Mouse (Mus musculus) cerebellum, adult 18-20 months (tissue): ENCODE data around the gene Mkrn3.

Source experiments
- DNase-seq, 2 experiments: peaks; one replicate each; pipeline ENCODE4 v3.0.0; 2021

The Mkrn3 gene

DNA sequence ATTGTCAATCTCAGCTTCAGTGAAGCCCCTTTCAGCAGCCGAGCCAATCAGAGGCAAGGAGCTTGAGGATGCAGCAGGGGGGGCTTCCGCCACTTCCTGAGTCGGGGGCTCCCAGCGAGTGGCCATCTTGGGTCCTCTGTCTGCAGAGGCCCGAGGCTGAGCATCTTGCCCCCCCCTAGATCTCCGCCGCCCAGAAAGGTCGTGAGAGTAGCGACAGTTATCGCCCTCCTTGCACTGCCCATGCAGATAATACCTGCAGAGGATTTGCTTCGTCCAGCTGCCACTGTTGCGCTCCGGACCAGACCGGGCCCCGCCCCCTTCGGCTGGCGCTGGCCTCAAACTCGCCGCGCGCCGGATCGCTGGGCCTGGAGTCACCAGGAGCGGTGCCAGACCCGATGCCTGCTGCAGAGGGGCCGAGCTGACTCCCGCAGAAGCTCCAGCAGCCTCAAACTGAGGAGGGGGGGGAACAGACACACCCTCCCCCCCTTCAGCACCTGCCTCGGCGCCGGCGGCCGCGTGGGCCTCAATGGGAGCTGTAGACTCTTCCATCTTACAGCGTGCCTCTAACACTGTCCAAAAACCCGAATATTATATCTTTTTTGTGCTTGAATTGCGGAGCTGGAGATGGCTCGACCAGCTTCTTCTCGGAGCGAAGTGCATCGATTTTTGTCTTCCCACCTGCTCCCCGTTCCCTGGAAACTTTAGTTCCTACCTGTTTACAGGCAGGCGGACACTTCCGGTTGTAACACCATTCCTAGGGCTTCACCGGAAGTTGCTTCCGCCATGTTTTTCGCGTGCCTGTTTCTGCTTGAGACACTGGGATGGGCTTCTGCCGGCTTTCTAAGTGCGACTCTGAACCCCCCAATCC is at the start of gene Mkrn3:
Gene Mkrn3, minus strand, starts transcription at position 647 of the 868 bp plus-strand sequence.
- peak; percentile 3 to 36 for DNase-seq

DNA sequence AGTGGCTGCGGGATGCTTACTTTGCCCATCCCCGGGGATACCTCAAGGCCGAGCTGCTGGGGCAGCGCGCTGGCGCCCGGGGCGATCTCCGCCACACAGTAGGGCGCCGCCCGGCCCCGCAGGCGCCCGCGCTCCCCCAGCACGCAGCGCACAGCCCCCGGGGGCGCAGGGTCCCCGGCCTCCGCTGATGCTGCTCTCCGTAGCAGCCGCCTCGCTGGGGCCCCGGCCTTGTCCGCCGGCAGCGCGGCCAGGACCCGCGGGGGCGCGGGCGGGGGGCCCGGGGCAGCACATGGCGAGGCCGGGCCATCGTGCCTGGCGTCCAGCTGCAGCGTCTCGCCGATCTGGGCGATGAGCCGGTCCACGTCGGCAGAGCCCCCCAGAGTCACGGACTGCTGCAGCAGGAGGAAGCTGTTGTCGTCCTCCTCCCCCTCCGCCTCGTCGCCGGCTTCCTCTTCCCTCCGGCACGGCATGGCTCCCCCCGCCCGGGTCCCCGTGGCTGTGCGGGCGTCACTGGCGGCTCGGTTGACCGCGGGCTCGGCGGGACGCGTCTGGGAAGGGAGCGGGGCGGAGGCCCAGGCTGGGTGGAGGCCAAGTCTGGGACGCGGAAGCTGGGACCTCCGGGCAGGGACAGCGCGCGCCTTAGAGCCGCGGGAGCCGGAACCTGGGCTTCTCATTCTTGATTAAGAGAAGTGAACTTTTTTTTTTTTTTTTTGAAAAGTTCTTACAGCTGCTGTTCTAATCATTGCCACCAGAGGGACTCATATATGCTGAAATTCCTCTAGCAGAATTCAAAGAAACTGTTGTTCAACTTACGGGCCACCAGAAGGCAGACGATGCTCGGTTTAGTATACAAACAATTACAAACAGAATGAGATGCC is 44.2 kb upstream of the Mkrn3 start, which contains the start of gene Peg12:
Gene Peg12, minus strand, starts transcription at position 633 of the 878 bp plus-strand sequence.
- peak; percentile 17 to 23 for DNase-seq

DNA sequence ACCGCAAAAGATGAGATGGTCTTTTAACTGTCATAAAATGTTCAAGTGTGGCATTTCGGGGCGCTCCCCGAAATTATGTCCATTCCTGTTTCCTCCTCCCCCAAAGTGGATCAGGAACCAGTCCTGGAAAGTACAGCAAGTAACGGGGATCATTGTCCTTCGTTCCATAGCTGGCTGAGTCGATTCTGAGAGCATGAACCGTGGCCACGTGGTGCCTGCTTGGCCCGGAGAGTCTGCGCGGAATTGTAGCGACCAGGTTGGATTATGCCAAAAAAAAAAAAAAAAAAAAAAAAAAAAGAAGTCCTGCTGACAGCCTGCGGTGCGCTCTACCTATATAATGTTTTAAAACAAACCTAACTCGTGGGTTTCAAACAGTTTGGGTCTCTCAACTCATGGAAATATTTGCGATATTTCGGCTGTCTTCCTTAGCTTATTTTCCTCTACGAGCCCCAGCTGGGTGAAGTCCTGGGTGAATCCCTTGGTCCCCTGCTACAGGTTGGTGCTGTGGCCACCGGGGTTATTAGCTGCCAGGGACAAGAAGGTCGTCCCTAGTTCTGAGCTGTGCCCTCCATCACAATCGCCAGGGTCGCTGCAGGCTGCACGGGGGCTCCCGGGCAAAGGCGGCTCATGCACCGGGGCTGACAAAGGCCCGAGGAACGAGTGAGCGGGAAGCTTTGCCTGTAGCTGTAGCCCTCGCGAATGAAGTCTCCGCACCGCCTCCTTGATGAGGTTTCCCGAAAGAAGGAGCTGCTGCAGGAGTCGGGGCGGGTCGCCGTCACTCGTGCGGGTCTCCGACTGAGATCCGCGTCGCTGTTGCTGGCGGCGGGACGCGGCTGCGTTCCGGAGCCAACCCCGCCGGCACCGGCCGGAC is 43.3 kb upstream of the Mkrn3 start:
- peak; percentile 1 to 2 for DNase-seq

DNA sequence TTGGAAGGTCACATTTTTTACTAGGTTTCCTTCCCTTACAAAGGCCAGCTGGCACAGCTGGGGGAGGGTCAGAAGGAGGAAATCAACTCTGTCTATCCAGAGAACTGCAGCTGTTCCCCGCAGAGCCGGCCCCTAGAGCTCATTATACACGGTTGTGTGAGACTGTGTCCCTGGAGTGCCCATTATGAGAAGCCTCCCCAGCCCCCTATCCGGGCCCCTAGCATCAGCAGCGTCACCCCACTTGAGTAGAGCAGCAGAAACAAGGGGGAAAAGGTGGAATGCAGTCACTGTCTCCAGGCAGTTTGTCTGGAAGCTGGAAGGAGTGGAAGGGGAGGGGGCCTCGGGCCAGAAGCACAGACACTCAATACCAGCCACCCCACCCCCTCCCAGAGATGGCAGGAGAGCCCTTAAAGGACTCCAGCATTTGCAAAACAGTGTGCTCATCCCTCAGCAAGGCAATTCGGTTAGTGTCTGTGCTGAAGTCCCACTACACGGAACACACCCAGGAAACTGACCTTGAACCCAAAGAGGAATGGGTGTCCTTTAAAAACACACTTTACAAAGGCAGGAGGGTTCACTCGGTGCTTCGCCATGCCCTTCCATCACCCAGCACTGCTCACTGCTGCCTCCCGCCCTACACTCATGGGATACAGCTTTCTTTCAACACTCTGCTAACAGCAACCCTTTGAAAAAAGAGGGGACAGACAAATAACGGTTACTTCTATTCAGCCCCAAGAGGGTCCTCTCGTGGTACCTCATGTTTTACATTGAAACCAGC is 42.5 kb upstream of the Mkrn3 start:
- DNase-seq = no peak

DNA sequence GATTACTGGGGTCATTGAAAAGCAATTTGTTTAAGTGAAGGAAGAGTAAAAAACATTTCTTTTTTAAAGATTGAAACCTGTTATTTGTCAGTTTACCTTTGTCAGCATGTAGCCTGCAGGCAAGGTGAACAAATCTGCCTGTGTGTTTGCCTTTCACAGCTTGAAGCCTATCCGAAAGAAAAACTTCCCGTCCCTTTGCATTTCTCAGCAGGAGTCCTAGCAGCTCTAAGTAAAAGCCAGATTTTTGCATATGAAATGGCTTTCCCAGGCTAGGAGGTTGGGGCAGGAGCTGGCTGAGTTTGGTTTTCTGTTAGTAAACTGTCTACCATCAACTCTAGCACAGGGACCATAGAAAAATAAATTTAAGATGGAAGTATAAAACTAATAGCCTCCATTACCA is 32.4 kb upstream of the Mkrn3 start:
- no peak for DNase-seq

DNA sequence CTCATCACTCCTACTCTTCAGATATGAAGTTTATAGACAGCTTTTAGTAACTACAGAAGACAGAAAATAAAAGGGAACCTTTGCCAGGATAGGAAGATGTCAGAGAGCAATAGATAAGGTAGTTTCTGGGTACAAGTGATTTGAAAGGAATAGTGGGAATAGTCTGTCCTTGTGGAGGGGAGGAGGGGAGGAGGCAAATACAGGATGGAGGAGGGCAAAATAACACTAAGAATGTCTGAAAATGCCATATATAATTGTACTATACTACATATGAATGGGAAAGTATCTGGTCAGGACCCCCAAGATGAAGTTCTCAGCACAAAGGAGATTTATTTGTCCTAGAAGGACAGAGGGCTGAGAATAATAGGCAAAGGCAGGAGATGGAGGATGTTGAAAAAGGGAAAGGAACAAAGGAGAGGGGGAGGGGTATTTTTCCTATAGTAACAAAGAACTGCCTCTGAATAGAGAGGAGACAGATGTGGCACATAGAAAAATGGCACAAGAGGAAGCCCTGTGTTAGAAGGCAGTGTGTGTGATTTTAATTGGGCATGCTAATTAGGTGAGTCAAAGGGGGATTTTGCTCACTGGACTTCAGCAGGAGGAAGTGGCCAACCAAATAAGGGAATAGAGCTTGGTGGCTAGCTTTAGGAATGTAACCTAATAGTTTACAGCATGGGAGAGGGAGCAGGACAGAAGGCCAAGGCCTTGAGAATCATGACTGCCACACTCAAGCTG is 25.7 kb upstream of the Mkrn3 start:
- DNase-seq = no peak

DNA sequence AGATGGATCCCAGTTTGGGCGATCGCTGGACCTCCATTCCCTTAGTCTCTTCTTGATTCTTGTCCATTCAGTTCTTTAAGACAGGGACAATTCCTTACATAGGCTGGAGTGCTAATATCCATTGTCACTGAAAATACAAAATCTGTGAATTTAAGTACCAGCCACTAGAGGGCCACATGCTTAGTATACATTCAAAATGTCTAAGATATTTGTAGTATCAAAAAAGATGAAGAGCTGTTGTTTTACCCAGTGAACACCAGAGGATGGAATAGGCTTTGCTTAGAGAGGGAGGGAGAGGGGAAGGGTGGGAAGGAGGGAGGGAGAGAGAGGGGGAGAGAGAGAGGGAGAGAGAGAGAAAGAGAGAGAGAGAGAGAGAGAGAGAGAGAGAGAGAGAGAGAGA is 16.5 kb upstream of the Mkrn3 start:
- DNase-seq = no peak

DNA sequence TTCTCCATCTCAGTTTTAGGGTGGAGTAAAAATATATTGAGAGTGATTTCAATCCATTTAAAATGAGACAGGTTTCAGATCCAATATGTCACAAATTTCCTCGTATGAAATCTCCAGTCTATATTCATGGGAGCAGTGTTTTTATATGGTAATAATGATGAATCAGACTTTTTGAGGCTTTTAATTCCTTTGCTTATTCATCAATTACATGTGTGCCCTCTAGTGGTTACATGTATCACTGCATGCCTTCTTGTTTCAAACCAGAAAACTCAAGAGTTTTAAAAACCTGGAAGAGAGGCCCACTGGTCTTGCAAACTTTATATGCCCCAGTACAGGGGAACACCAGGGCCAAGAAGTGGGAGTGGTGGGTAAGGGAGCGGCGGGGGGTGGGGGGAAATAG is 13.3 kb upstream of the Mkrn3 start:
- DNase-seq = no peak

DNA sequence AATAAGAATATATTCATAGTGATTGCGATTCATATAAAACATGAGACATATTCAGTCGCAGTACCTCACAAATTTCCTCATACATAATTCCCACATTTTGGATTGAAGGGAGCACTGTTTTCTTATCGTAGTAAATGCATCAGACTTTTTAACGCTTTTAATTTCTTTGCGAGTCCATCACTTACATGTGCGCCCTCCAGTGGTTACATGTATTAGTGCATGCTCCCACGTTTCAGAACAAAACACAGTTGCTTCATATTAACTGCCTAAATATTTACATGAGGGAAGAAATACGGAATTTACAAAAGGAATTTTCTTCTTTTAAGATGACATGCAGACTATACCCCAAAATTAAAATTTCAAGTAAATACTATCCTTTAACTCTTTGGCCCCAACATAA is 8.4 kb upstream of the Mkrn3 start:
- DNase-seq = peak; percentile 7 to 10

DNA sequence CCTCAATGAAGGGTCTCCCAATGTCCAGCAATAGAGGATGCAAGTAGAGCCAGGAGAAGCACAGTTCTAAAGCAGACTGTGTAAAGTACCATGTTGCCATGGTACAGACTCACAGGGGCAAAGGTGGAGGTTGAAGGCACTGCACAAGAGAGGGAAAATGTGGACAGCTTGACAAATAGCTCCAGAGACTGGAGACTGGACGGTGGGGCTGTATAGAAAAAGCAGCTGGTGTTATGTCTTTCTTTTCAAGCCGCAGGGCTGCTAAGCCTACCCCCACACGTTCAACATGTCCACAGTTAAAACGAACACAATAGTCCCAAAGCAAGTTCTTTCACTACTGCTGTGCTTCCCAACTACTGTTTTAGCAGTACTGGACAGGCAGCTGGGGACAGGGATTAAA is 3.3 kb upstream of the Mkrn3 start:
- DNase-seq = no peak

DNA sequence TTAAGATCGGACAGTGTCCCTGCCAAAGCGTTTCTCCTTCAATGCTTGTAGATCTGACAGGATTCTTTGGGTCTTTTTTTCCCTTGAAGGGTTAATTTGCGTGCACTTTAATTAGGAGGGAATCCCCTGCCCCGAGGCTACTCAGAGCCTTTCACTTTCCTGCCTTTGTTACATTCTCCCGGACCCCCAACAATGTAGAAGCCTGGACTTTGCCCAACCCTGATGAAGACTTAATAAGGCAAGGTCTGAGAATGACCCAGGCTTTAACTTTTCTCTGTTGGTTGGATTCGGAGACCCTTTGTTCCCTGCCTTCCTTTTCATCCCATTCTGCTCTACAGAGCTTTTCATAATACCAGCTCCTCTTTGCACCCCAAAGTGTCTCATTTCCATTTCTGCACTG is 627 bp upstream of the Mkrn3 start:
- no peak for DNase-seq

DNA sequence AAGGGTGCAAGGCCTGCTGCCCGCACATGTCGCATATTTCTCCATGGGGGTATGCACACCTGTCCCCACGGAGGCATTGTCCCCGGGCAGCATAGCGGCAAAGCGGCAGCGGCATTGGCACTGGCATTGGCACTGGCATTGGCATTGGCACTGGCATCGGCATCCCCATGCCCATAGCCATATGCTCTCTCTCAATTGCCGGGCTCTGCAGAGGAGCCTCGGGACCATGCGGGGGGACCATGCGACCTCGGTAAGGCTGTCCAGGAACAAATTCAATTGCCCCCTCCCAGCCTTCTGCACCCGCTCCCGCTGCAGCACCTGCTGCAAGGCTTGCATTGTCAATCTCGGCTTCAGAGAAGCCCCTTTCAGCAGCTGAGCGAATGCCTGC is 840 bp downstream of the Mkrn3 start:
- DNase-seq = peak in 1 of 2 experiments; percentile 3

DNA sequence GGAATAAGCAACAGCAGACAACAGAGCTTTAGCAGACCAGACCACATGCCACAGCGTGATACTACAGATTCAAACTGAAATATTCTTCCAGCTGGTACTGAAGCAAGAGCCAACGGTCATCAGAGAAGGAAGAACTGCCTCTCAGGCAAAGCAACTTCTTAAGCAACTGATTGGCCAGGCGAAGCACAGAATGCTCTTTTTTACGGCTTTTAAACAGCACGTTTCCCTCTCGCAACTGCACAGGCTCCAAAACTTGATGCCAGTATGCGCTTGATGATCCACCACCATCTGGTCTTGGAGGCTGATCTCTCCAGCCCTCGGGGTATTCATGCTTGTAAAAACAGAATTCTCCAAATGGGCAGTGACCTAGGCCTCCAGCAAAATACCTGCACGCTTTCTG is 1.6 kb downstream of the Mkrn3 start:
- DNase-seq = no peak

DNA sequence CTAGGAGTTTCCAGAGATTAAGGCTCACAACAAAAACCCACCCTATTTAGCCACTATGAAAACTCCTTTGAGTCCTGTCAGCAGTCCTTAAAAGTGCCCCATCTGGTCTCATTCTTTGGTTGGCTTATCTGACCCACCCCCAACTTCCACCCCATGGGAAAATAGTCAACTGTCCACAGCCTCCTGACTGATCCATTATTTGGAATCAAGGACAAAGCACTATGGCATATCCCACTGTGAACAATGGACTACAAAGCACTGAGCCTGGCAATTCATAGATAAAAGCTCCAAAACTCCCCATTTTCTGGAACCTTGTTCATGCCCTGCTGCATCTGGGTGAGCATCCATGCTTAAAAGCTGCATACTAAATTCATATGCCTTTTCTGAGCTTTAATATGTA is 3.8 kb downstream of the Mkrn3 start:
- DNase-seq = no peak

DNA sequence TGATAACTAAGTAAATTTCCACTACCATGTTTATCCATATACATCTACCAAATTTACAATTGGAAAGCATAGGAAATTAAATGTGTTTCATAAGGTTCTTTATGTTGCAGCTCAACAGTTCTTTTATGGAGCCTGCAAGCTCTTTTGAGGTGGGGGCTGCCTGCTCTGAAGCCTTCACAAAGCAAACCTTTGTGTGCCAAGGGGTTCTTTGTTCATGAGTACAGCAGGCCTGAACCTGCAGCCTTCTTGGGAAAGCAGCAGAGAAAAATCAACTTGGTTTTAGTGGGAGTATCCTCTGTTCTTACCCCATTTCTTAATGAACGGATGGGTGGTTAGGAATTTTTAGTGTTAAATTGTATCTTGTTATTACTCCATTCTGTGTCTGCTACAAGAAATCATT is 4.7 kb downstream of the Mkrn3 start:
- DNase-seq = no peak

DNA sequence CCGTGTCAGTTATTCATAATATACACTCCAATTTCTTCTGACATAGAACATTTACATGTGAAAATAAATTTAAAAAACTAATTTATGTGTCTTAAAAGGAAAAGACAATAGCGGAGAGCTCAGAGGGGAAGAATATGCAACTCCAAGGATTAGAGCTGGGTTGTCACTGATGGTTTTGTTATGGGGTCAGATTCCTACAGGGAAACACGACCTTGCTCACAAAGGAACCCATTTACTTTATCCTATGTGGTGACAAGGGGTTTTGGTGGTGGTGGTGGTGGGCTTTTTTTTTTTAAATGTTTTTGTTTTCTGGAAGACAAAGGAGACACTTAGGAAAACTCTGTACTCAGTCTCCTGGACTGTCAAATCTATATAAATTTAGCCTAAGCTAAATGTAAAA is 12.1 kb downstream of the Mkrn3 start:
- no peak for DNase-seq

DNA sequence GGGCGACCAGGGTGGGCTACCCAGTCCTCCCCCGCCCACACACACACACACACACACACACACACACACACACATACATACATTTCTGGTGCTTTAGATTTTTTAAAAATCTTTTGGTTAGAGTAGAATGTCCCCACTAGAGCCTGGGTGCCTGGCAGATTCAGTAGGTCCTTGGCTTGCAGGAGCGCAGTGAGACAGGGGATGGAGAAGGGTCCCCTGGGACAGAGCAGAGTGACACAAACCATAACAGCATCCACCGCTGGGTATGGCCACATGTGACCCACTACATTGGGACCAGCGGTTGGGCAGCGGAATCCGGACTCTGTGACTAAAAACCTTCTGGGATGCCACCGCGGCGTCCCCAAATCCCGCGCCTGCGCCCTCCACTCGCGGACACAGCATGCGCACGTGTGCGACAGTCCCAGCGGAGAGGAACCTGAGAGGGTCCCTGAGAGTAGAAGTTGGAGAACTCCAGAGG is 13.3 kb downstream of the Mkrn3 start:
- no peak for DNase-seq

DNA sequence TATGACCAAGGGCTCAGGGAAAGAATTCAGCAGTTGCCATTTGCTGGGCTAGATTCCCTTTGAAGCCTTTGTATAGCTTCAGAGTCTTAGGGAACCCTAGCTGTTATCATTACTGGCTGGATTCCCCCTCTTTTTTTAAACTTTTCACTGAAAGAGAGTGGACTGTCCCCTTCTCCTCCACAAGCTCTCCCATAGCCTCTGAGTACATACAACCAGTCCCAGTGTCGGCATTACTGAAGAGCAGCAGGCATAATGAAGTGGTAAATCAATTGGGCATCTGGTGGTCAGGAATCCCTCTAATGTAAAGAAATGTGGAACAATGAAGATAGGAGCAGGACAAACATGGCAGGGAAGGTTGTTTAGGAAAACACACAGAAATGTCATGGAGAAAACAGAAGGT is 27.7 kb downstream of the Mkrn3 start:
- no peak for DNase-seq

DNA sequence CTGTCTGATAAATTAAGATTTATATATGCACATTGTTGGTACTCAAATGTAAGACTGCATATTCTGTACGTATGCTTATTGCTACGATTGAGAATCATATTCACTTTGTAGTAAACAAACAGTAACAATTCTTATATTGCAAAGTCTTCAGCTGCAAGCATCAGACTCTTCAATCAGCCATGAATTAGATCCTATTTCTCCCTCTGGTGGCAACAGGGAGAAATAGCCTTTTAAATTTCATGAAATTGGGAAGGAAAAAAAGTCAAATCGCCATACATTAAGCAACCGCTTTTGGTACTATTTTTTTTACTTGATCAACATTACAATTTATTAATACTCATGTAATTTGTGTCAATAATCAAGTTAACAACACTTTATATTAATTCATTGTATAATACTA is 31.6 kb downstream of the Mkrn3 start:
- DNase-seq = no peak

DNA sequence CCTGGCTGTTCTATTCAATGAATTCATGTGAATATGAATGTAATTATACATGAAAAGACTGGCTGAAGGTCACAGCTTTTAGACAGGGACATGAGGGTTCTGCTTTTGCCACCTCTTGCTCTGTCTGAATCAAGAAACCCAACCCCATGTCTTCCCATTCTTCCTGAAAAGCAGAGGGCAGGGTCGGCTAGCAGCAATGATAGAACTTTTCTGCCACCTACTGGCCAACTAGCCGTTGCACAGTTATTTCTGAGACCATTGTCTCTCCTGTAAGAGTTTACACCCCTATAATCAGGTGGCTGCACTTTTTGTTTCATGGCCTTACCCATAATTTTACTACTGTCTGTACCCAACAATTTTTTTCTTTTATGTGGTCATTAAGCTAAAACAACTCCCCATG is 37.5 kb downstream of the Mkrn3 start:
- peak; percentile 23 to 32 for DNase-seq

DNA sequence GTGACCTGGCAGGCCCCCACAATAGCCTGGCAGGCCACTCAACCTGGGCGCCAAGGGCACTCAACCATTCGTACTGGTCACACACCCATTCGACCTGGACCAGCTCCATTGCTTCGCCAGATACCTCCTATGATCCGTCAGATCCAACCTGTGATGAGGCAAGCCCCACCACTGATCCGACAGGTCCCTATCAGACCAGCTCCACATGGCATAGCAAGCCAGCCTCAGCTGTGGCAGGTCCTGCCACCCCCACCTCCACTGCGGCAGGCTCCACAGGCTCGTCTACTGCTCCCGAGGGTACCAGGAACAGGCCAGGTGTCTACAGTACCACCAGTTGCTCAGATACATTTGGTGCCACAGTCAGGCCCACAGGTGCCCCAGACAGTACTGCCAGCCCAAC is 41.4 kb downstream of the Mkrn3 start:
- no peak for DNase-seq
